Mouse (Mus musculus) limb, embryonic 14.5 days (tissue): ENCODE measurements around the gene Tmc2. TPM values are rescaled to one million over a fixed set of nuclear protein-coding genes. Genes with fewer than 3 reads are reported as not detected.

Experiments used
- ATAC-seq: fragments of 200-750 bp; cut with Nextera tagmentation; 2 replicates; pipeline ENCODE4 v1.8.0; 2017; ENCODE audit warnings: low read depth, moderate number of reproducible peaks, moderate TSS enrichment; ENCODE audit not compliant: low FRiP score
- DNase-seq: peaks from one replicate; pipeline ENCODE4 v3.0.0-alpha.2; 2015; ENCODE audit warnings: low spot score
- H3K27ac ChIP-seq: fragments of 300-500 bp; sonication (generic); replicated peaks from 2 replicates; pipeline ENCODE4 v1.5.1; 2014; ENCODE audit warnings: low read depth, mild to moderate bottlenecking, low read length, moderate library complexity, mixed read lengths
- H3K27me3 ChIP-seq: fragments of 300-500 bp; sonication (generic); 2 replicates; pipeline ENCODE4 v1.6.1; 2014; ENCODE audit warnings: low read length, mixed read lengths; ENCODE audit not compliant: control insufficient read depth, insufficient read depth
- H3K36me3 ChIP-seq: fragments of 300-500 bp; sonication (generic); 2 replicates; pipeline ENCODE4 v1.6.1; 2014; ENCODE audit warnings: mild to moderate bottlenecking, low read length, moderate library complexity, mixed read lengths; ENCODE audit not compliant: control insufficient read depth, insufficient read depth
- H3K4me1 ChIP-seq: fragments of 300-500 bp; sonication (generic); 2 replicates; pipeline ENCODE4 v1.6.1; 2014; ENCODE audit warnings: antibody characterized with exemption, low read length, mixed read lengths; ENCODE audit not compliant: control insufficient read depth, insufficient read depth
- H3K4me2 ChIP-seq: fragments of 300-500 bp; sonication (generic); replicated peaks from 2 replicates; pipeline ENCODE4 v1.6.1; 2014; ENCODE audit warnings: low read depth, mild to moderate bottlenecking, low read length, moderate library complexity; ENCODE audit not compliant: severe bottlenecking
- H3K4me3 ChIP-seq: fragments of 300-500 bp; sonication (generic); replicated peaks from 2 replicates; pipeline ENCODE4 v1.5.1; 2014; ENCODE audit warnings: low read length
- H3K9ac ChIP-seq: fragments of 300-500 bp; sonication (generic); 2 replicates; pipeline ENCODE4 v1.6.1; 2014; ENCODE audit warnings: mild to moderate bottlenecking, low read depth, low read length, moderate library complexity; ENCODE audit not compliant: severe bottlenecking
- H3K9me3 ChIP-seq: fragments of 300-500 bp; sonication (generic); 2 replicates; pipeline ENCODE4 v1.6.1; 2016; ENCODE audit warnings: low read length; ENCODE audit not compliant: control insufficient read depth
- POLR2A ChIP-seq: fragments of 200-500 bp; IDR thresholded peaks from 2 replicates; pipeline ENCODE4 v1.8.0; 2012; ENCODE audit warnings: inconsistent platforms, mild to moderate bottlenecking, moderate library complexity, borderline replicate concordance; ENCODE audit not compliant: insufficient read depth, insufficient read length; ENCODE audit errors: extremely low read depth
- WGBS: fragments of 180-500 bp; shearing (Covaris S2); extraction: QIAGEN DNeasy Blood & Tissue Kit; methylation state at CpG from one replicate; pipeline ENCODE4 v1.1.7; 2014; 5-methylcytosine and 5-hydroxymethylcytosine counted together
- polyA plus RNA-seq, 2 experiments: library from polyadenylated mRNA; depleted of rRNA in 1 of 2; stranded (reverse) in 1 of 2; unstranded in 1 of 2; fragments of >200 nt; fragmentation: Nextera tagmentation in 1 of 2; extraction: Ambion mirVana in 1 of 2; gene quantifications; 2 replicates each; pipeline versions ENCODE4 v1.2.1 to v1.2.3; 2012 to 2014

Gene Tmc2
- polyA plus RNA-seq, 2 experiments = 0.04 TPM; not detected in 1

- Histone ChIP-seq H3K27ac (no peak overlapping the region), H3K9me3 (no peaks in the 10 kb centered on the region), H3K9ac (no peak overlapping the region), H3K36me3 (no peaks in the 10 kb centered on the region), H3K4me1 (no peaks in the 10 kb centered on the region), H3K27me3 (no peaks in the 10 kb centered on the region), H3K4me2 (no peak overlapping the region), H3K4me3 (no peak overlapping the region)
- no peak for ATAC-seq
- no peak for TF ChIP-seq POLR2A
- no peak for DNase-seq
- WGBS = 77% methylated on average over 7 of the region's 7 CpGs
Measured at GRCm38 (mm10) chr2:130248226-130248625, 53.2 kb downstream of the Tmc2 start.

DNA sequence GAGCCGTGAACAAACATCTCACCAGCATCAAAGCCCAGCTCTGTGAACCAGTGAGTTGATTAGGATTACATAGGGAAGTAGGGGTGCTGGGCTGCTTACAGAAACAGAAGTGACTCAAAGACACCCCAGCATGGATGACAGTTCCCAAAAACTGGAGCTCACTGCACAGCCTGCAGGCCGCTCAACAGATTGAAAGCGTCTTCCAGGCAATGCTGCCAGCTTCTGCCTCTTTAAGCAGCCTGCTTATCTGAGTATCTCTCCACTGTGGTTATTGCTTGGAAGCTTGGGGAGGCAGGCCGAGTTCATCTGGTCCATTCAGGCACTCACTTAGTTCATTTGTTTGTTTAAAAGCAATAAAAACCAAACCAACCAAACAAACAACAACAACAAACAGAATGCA, 61.8 kb downstream of the Tmc2 start:
- H3K4me1 ChIP-seq = no peaks in the 10 kb centered on the region
- no peak overlapping the region for H3K4me2 ChIP-seq
- no peak overlapping the region for H3K27ac ChIP-seq
- H3K9ac ChIP-seq = no peak overlapping the region
- 62% methylated on average over 4 of the region's 4 CpGs for WGBS
- no peaks in the 10 kb centered on the region for H3K9me3 ChIP-seq
- H3K27me3 ChIP-seq = no peaks in the 10 kb centered on the region
- no peak overlapping the region for H3K4me3 ChIP-seq
- no peak for DNase-seq
- no peaks in the 10 kb centered on the region for H3K36me3 ChIP-seq
- ATAC-seq = no peak
- no peak for TF ChIP-seq POLR2A

GRCm38 (mm10) chr2:130260822-130261221, 65.8 kb downstream of the Tmc2 start:
- Histone ChIP-seq H3K9me3 (no peaks in the 10 kb centered on the region), H3K27ac (no peak overlapping the region), H3K4me2 (no peak overlapping the region), H3K9ac (no peak overlapping the region), H3K27me3 (no peaks in the 10 kb centered on the region), H3K4me3 (no peak overlapping the region), H3K36me3 (no peaks in the 10 kb centered on the region), H3K4me1 (no peaks in the 10 kb centered on the region)
- no peak for ATAC-seq
- no peak for DNase-seq
- WGBS = 73% methylated on average over 4 of the region's 4 CpGs
- TF ChIP-seq POLR2A = no peak

DNA sequence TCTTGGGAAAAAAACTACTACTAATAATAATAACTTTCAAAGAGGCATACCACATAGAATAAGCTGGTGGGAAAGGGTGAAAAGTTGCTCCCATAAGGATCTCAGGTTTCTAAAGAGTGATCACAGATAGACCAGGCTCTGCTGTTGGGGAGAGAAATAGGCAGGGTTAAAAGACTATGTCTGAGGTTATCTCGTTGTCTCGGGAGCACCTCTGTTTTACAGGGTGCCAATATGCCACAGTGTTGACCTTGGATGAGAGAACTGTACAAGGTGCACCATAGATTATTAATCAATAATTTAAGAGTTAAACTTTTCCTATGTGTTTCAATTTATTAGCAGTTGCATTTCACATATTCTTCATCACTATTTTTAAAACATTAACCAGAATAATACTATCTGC, 66.9 kb downstream of the Tmc2 start:
- Histone ChIP-seq H3K9me3 (no peaks in the 10 kb centered on the region), H3K4me3 (no peak overlapping the region), H3K27me3 (no peaks in the 10 kb centered on the region), H3K4me2 (no peak overlapping the region), H3K36me3 (no peaks in the 10 kb centered on the region), H3K4me1 (no peaks in the 10 kb centered on the region), H3K9ac (no peak overlapping the region), H3K27ac (no peak overlapping the region)
- no peak for ATAC-seq
- 77% methylated on average over 2 of the region's 2 CpGs for WGBS
- no peak for DNase-seq
- TF ChIP-seq POLR2A = no peak

GRCm38 (mm10) chr2:130262398-130262797, 67.4 kb downstream of the Tmc2 start:
- no peaks in the 10 kb centered on the region for H3K4me1 ChIP-seq
- no peak overlapping the region for H3K27ac ChIP-seq
- DNase-seq = no peak
- H3K27me3 ChIP-seq = no peaks in the 10 kb centered on the region
- H3K9me3 ChIP-seq = no peaks in the 10 kb centered on the region
- no peak overlapping the region for H3K9ac ChIP-seq
- H3K4me3 ChIP-seq = no peak overlapping the region
- TF ChIP-seq POLR2A = no peak
- ATAC-seq = no peak
- no peaks in the 10 kb centered on the region for H3K36me3 ChIP-seq
- 81% methylated on average over 2 of the region's 2 CpGs for WGBS
- H3K4me2 ChIP-seq = no peak overlapping the region

DNA sequence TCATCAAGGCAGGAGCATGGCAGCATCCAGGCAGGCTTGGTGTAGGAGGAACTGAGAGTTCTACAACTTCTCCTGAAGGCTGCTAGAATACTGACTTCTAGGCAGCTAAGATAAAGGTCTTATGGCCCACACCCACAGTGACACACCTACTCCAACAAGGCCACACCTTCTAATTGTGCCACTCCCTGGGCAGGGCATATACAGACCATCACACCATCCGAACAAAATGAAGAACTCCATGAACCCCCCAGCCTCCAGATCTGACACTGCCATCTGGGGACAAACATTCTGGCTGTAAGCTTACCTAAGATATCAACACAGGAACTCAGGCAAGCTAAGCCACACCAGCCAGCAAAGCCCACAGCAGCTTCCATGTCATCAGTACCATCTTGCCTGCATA, 70.5 kb downstream of the Tmc2 start:
- H3K4me3 ChIP-seq = no peak overlapping the region
- no peaks in the 10 kb centered on the region for H3K9me3 ChIP-seq
- H3K4me1 ChIP-seq = no peaks in the 10 kb centered on the region
- H3K4me2 ChIP-seq = no peak overlapping the region
- TF ChIP-seq POLR2A = no peak
- 91% methylated on average over 1 of the region's 1 CpGs for WGBS
- no peaks in the 10 kb centered on the region for H3K36me3 ChIP-seq
- ATAC-seq (no peak), DNase-seq (no peak)
- H3K9ac ChIP-seq = no peak overlapping the region
- no peak overlapping the region for H3K27ac ChIP-seq
- no peaks in the 10 kb centered on the region for H3K27me3 ChIP-seq
